Mouse (Mus musculus) C2C12 (cell line): ENCODE data around the gene Casp9. TPM values are rescaled to one million over a fixed set of nuclear protein-coding genes. Genes with fewer than 3 reads are reported as not detected.

ENCODE experiments used
- H3K27me3 ChIP-seq: one replicate; pipeline ENCODE4 v1.6.1; 2011; ENCODE audit not compliant: control insufficient read depth, insufficient read depth, insufficient read length
- H3K36me3 ChIP-seq: one replicate; pipeline ENCODE4 v1.6.1; 2011; ENCODE audit not compliant: control insufficient read depth, insufficient read depth
- H3K4me3 ChIP-seq: one replicate; pipeline ENCODE4 v1.5.1; 2011; ENCODE audit warnings: mild to moderate bottlenecking, control low read depth; ENCODE audit not compliant: poor library complexity, insufficient read depth, severe bottlenecking
- H3K79me2 ChIP-seq: one replicate; pipeline ENCODE4 v1.6.1; 2011; ENCODE audit not compliant: control insufficient read depth, insufficient read depth
- H3K79me3 ChIP-seq: one replicate; pipeline ENCODE4 v1.6.1; 2011; ENCODE audit warnings: low read depth, control low read depth
- H3ac ChIP-seq: one replicate; pipeline ENCODE3; 2011; ENCODE audit warnings: low read depth; ENCODE audit not compliant: control insufficient read depth, insufficient read length
- CEBPB ChIP-seq: IDR thresholded peaks from one replicate; pipeline ENCODE4 v1.6.1; 2011; ENCODE audit warnings: low read depth, mild to moderate bottlenecking, control low read depth, moderate library complexity
- CTCF ChIP-seq: IDR thresholded peaks from one replicate; pipeline ENCODE4 v1.5.1; 2011; ENCODE audit not compliant: control insufficient read depth, insufficient read depth, insufficient read length
- FOSL1 ChIP-seq: IDR thresholded peaks from one replicate; pipeline ENCODE4 v1.8.0; 2011; ENCODE audit warnings: mild to moderate bottlenecking, low read length; ENCODE audit not compliant: poor library complexity, insufficient read depth, severe bottlenecking
- MAX ChIP-seq: IDR thresholded peaks from one replicate; pipeline ENCODE4 v1.6.1; 2011; ENCODE audit warnings: mild to moderate bottlenecking, control low read depth
- MYOD1 ChIP-seq: IDR thresholded peaks from one replicate; pipeline ENCODE4 v1.6.1; 2011; ENCODE audit warnings: low read depth; ENCODE audit not compliant: control insufficient read depth, insufficient read length
- MYOG ChIP-seq: IDR thresholded peaks from one replicate; pipeline ENCODE4 v1.6.1; 2011; ENCODE audit not compliant: control insufficient read depth, insufficient read length; ENCODE audit errors: extremely low read depth
- USF1 ChIP-seq: IDR thresholded peaks from one replicate; pipeline ENCODE4 v1.6.1; 2011; ENCODE audit warnings: low read depth, mild to moderate bottlenecking, control low read depth, moderate library complexity
- polyA plus RNA-seq: library from polyadenylated mRNA; unstranded; fragments of >200 nt; fragmentation: generic; extraction: Trizol; gene quantifications from one replicate; pipeline ENCODE4 v1.2.1, GENCODE M21; 2012; ENCODE audit warnings: missing spikeins

Gene Casp9
- polyA plus RNA-seq, 1 experiment: 17.0 TPM

DNA sequence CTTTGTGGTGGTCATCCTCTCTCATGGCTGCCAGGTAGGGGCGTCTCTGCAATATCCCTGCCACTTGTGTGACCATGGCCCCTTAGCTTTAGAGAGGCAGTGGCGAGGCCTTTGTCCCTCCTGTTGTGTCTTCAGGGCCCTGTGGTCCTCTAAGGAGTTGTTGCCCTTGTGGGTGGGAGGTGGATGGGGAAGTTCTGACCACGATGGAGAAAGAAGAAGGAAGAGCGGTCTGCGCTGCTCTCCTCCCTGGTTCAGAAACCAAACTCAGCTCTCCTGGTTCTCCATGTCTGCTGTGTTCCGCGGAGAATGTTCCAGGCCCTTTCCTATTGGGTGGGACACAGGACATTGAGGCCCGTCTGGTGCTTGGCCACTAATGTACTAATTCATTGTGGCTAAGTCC is 12.5 kb downstream of the Casp9 start:
- TF ChIP-seq FOSL1 (no peak), MYOG (no peak), MAX (no peak), CEBPB (no peak), USF1 (no peak), MYOD1 (no peak), CTCF (no peak)
- H3ac ChIP-seq: no peak overlapping the region
- H3K36me3 ChIP-seq: peaks cover 19% of the 10 kb centered on the region
- no peaks in the 10 kb centered on the region for H3K27me3 ChIP-seq
- no peaks in the 10 kb centered on the region for H3K79me2 ChIP-seq
- H3K79me3 ChIP-seq: no peaks in the 10 kb centered on the region
- H3K4me3 ChIP-seq: no peak overlapping the region

DNA sequence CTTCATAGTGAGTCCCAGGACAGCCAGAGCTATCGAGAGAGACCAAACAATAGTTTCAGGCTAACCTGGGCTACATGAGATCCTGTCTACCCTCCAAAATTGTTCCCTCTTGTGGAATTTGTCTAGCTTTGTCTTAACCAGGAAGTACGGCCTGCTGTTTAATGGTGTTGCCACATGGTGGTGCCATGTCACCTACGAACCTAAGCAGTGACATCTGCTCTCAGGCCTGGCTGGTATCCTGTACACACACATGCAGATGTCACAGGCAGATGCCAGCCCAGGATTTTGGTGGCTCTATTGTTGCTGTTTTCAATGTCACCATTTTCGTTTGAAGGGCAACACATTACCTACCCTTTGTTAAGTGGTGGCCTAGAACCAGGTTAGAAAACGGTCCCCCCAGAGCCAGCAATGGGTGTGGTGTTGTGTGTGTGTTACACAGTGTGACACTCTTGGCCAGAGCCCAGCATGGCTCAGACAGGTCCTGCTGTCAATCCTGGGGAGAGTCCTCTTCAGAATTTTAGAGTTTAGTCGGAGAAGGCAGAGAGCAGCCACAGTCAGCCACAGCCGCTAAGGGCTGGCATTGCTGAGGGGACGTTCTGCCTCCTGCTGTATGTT is 16.5 kb downstream of the Casp9 start:
- no peak overlapping the region for H3K4me3 ChIP-seq
- H3K79me3 ChIP-seq: no peaks in the 10 kb centered on the region
- no peaks in the 10 kb centered on the region for H3K79me2 ChIP-seq
- TF ChIP-seq CTCF (no peak), MAX (no peak), CEBPB (no peak), MYOD1 (no peak), MYOG (no peak), USF1 (no peak), FOSL1 (no peak)
- peaks cover 13% of the 10 kb centered on the region for H3K36me3 ChIP-seq
- H3ac ChIP-seq: no peak overlapping the region
- H3K27me3 ChIP-seq: no peaks in the 10 kb centered on the region

DNA sequence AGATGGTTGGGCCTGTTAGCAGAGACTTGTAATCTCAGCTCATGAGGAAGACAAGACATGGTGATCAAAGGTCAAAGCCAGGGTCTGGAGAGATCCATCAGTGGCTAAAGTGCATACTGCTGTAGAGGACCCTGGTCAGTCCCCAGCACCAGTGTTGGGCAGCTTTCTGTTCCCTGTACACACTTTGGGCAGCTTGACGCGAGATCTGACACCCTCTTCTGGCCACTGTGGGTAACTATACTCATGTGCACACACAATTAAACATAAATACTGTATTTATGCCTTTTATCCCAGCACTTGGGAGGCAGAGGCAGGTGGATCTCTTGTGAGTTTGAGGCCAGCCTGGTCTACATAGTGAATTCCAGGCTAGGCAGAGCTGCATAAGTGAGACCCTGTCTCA is 17.6 kb downstream of the Casp9 start:
- no peak for TF ChIP-seq USF1
- no peak for TF ChIP-seq MAX
- no peak for TF ChIP-seq CTCF
- no peak for TF ChIP-seq MYOD1
- peaks cover 9% of the 10 kb centered on the region for H3K36me3 ChIP-seq

DNA sequence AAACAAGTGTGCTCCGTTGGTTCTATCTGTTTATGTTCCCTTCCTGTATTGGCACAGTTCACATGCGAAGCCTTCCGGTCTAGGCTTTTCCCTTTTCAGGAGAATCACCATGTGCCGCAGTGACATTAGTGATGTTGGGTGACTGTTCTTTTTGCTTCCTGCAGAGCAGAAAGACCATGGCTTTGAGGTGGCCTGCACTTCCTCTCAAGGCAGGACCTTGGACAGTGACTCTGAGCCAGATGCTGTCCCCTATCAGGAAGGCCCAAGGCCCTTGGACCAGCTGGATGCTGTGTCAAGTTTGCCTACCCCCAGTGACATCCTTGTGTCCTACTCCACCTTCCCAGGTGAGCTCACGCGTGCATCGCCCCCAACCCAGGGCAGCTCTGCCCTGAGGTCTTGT is 18.0 kb downstream of the Casp9 start:
- TF ChIP-seq MYOG: no peak
- no peak for TF ChIP-seq MAX
- TF ChIP-seq USF1: no peak
- TF ChIP-seq MYOD1: no peak
- no peak for TF ChIP-seq FOSL1
- TF ChIP-seq CEBPB: no peak
- TF ChIP-seq CTCF: no peak

More for the DNA sequence above, 17.6 kb downstream of the Casp9 start:
- no peaks in the 10 kb centered on the region for H3K27me3 ChIP-seq
- no peak overlapping the region for H3ac ChIP-seq
- no peak overlapping the region for H3K4me3 ChIP-seq
- no peaks in the 10 kb centered on the region for H3K79me3 ChIP-seq
- no peaks in the 10 kb centered on the region for H3K79me2 ChIP-seq

DNA sequence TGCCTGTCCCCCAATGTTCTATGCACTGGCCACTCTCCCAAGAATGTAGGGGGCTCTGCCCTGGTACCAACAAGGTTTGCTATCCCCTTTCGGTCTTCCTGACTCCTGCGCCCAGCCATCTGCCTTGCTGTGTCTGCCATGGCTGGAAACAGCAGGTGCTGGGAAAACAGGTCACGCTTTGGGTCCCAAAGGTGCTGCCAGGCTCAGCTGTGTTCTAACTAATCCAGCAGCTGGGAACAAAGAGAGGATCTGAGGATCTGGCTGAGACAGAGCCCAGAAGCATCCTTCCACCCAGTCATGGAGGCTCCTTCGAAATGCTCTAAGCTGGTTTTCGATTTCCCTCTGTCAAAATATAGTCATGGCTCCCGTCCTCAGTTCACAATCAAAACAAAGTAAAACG is 22.9 kb downstream of the Casp9 start:
- Histone ChIP-seq H3K4me3 (no peak overlapping the region), H3ac (no peak overlapping the region), H3K27me3 (no peaks in the 10 kb centered on the region), H3K36me3 (no peaks in the 10 kb centered on the region), H3K79me2 (no peaks in the 10 kb centered on the region), H3K79me3 (no peaks in the 10 kb centered on the region)
- TF ChIP-seq USF1 (no peak), FOSL1 (no peak), MYOG (no peak), MAX (no peak), MYOD1 (no peak), CEBPB (no peak), CTCF (no peak)

More for the DNA sequence above, 18.0 kb downstream of the Casp9 start:
- no peaks in the 10 kb centered on the region for H3K79me2 ChIP-seq
- H3K36me3 ChIP-seq: peaks cover 9% of the 10 kb centered on the region
- H3ac ChIP-seq: no peak overlapping the region
- no peaks in the 10 kb centered on the region for H3K79me3 ChIP-seq
- H3K4me3 ChIP-seq: no peak overlapping the region
- no peaks in the 10 kb centered on the region for H3K27me3 ChIP-seq
